Mouse (Mus musculus) liver, postnatal 0 days (tissue): ENCODE measurements around the gene Triap1.
A peak's percentile ranks its signal among the peaks of the same experiment; 100 is the strongest.

ENCODE experiments used
- CTCF ChIP-seq: sonication (generic); IDR thresholded peaks from 2 replicates; pipeline ENCODE4 v1.5.1; 2016; ENCODE audit warnings: antibody characterized with exemption, low read depth
- EP300 ChIP-seq: IDR thresholded peaks from 2 replicates; pipeline ENCODE4 v1.6.1; 2016; ENCODE audit warnings: antibody characterized with exemption, low read depth, mild to moderate bottlenecking

GRCm38 (mm10) chr5:115319004-115319940 lies 21.8 kb upstream of the Triap1 start:
- peak; percentile 72 for TF ChIP-seq CTCF
- TF ChIP-seq EP300: no peak
